Mouse (Mus musculus): ENCODE data around the gene Kif6. TPM values are rescaled to one million over a fixed set of nuclear protein-coding genes. Genes with fewer than 3 reads are reported as not detected.

The Kif6 gene
- polyA plus RNA-seq, 1 experiment, result 1.9 TPM

DNA sequence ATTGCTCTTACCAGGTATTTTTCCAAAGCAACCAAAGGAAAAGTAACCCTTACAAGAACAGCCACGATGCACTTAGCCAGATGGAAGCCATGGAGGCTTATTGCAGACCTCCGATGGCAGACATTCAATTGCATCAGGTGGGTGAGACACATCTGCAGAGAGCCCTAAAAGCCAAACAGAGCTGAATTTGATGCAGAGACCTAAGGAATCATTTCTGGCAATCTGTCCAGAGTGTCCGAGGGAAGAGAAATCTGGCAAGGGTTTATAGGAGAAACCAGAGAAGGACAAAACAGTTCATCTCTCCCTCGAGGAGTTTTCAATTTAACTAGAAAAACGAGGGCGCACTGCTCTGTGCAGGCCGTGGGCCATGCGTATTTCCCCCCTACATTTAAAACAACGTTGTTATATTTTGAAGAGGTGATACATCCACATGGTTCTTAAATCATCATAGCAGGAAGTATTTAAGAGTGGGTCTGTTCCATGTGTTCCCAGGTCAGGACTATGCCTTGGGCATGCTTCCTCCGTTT is 177.3 kb downstream of the Kif6 start:
- no peak for DNase-seq (ENCODE audit: low read depth)
- TF ChIP-seq CTCF (IDR thresholded peaks at IDR 0.05; ENCODE audit: borderline replicate concordance, extremely low read depth, insufficient read depth, insufficient read length), result no peak
- no peak for TF ChIP-seq POLR2A (IDR thresholded peaks at IDR 0.05; ENCODE audit: borderline replicate concordance, extremely low read depth, insufficient read depth, insufficient read length, poor library complexity, severe bottlenecking)

GRCm38 (mm10) chr17:49792946-49793345 is 178.0 kb downstream of the Kif6 start:
- TF ChIP-seq POLR2A (IDR thresholded peaks at IDR 0.05; ENCODE audit: borderline replicate concordance, extremely low read depth, insufficient read depth, insufficient read length, poor library complexity, severe bottlenecking), result no peak
- no peak for TF ChIP-seq CTCF (IDR thresholded peaks at IDR 0.05; ENCODE audit: borderline replicate concordance, extremely low read depth, insufficient read depth, insufficient read length)
- DNase-seq (ENCODE audit: low read depth), result no peak

- peak; percentile 7; the same call in 1 of the 2 replicates for TF ChIP-seq CTCF (IDR thresholded peaks at IDR 0.05; ENCODE audit: borderline replicate concordance, extremely low read depth, insufficient read depth, insufficient read length)
- TF ChIP-seq POLR2A (IDR thresholded peaks at IDR 0.05; ENCODE audit: borderline replicate concordance, extremely low read depth, insufficient read depth, insufficient read length, poor library complexity, severe bottlenecking), result no peak
- DNase-seq (ENCODE audit: low read depth), result no peak
These were observed 179.0 kb downstream of the Kif6 start for GRCm38 (mm10) chr17:49793965-49794364.

DNA sequence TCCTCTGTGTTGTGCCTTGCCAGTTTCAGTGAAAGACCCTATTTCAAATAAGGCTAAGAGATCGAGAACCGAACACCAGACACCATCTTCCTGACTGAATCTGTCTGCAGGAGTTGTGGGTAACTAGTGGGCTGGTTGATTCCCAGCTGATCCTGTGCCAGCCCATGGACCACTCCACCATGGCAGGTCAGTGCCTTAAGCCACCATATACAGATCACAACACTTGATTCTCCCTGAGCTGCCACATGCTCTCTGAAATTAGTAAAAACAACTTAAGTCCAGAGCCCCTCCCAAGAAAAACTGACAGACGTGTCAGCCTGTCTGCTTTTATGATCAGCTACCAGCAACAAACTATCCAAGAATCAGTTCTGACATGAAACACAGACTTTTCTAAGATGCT is 180.3 kb downstream of the Kif6 start:
- TF ChIP-seq CTCF (IDR thresholded peaks at IDR 0.05; ENCODE audit: borderline replicate concordance, extremely low read depth, insufficient read depth, insufficient read length) (no peak), POLR2A (IDR thresholded peaks at IDR 0.05; ENCODE audit: borderline replicate concordance, extremely low read depth, insufficient read depth, insufficient read length, poor library complexity, severe bottlenecking) (no peak)

GRCm38 (mm10) chr17:49796116-49796515 is 181.2 kb downstream of the Kif6 start:
- no peak for TF ChIP-seq POLR2A (IDR thresholded peaks at IDR 0.05; ENCODE audit: borderline replicate concordance, extremely low read depth, insufficient read depth, insufficient read length, poor library complexity, severe bottlenecking)
- TF ChIP-seq CTCF (IDR thresholded peaks at IDR 0.05; ENCODE audit: borderline replicate concordance, extremely low read depth, insufficient read depth, insufficient read length), result no peak
- DNase-seq (ENCODE audit: low read depth), result no peak

More for the DNA sequence above, 180.3 kb downstream of the Kif6 start:
- DNase-seq (ENCODE audit: low read depth), result no peak

GRCm38 (mm10) chr17:49799168-49799567 is 184.2 kb downstream of the Kif6 start:
- TF ChIP-seq CTCF (IDR thresholded peaks at IDR 0.05; ENCODE audit: borderline replicate concordance, extremely low read depth, insufficient read depth, insufficient read length), result no peak
- no peak for TF ChIP-seq POLR2A (IDR thresholded peaks at IDR 0.05; ENCODE audit: borderline replicate concordance, extremely low read depth, insufficient read depth, insufficient read length, poor library complexity, severe bottlenecking)

GRCm38 (mm10) chr17:49800157-49800556 is 185.2 kb downstream of the Kif6 start:
- no peak for DNase-seq (ENCODE audit: low read depth)
- no peak for TF ChIP-seq POLR2A (IDR thresholded peaks at IDR 0.05; ENCODE audit: borderline replicate concordance, extremely low read depth, insufficient read depth, insufficient read length, poor library complexity, severe bottlenecking)
- no peak for TF ChIP-seq CTCF (IDR thresholded peaks at IDR 0.05; ENCODE audit: borderline replicate concordance, extremely low read depth, insufficient read depth, insufficient read length)

More at GRCm38 (mm10) chr17:49799168-49799567, 184.2 kb downstream of the Kif6 start:
- no peak for DNase-seq (ENCODE audit: low read depth)

DNA sequence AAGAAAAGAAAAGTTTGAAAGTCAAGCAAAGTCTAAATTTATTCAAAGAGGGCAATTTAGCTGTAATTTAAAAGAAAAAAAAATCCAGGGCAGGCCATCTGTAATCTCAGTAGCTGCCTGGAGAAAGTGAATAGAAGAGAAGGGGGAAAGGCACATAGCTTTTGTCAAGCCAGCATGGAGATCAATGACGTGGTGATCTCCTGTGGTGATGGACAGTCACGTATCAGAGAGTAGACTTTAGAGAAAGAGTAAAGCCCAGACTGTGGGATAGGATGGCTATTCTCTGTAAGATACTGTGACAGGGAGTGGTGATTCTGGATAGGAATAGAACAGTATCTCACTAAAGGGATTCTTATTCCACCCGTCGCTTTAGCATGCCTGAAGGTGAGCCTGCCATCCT is 192.5 kb downstream of the Kif6 start:
- TF ChIP-seq CTCF (IDR thresholded peaks at IDR 0.05; ENCODE audit: borderline replicate concordance, extremely low read depth, insufficient read depth, insufficient read length), result no peak
- no peak for DNase-seq (ENCODE audit: low read depth)

GRCm38 (mm10) chr17:49808712-49809343 is 193.9 kb downstream of the Kif6 start:
- no peak for DNase-seq (ENCODE audit: low read depth)
- no peak for TF ChIP-seq POLR2A (IDR thresholded peaks at IDR 0.05; ENCODE audit: borderline replicate concordance, extremely low read depth, insufficient read depth, insufficient read length, poor library complexity, severe bottlenecking)
- TF ChIP-seq CTCF (IDR thresholded peaks at IDR 0.05; ENCODE audit: borderline replicate concordance, extremely low read depth, insufficient read depth, insufficient read length), result no peak

DNA sequence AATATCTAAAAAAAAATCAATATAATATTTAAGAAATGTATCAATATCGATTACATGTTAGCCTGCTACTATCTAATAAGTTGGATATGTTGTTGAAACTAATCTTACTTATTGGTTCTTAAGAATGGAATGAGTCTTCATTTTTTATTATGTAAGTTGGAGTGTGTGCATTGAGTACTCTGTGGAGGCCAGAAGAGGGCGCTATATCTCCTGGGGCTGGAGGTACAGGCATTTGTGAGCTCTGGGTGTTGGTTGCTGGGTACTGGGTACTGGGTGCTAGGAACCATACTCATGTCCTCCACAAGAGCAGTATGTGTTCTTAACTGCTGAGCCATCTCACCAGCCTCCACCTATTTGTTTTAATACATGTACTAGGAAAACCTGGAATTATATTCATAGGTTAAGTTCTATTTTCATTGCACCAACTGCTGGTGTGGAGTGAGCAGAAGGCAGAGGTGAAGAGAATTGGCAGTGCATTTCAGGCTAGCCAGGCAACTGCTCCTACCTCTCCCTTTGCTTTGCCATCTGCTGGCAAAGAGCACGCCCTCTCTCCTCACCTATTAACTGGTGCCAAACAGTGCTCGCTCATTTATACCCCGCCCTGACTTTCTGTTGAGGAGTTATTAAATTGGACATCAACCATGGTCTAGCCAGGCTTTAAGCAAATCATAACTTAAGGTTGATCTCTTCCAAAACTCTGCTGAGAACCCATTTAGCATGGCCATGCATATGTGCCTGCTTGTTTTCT is 199.1 kb downstream of the Kif6 start:
- TF ChIP-seq CTCF (IDR thresholded peaks at IDR 0.05; ENCODE audit: borderline replicate concordance, extremely low read depth, insufficient read depth, insufficient read length), result 0 out of 2 replicates have a peak, but pooled peaks have one; percentile 3
- TF ChIP-seq POLR2A (IDR thresholded peaks at IDR 0.05; ENCODE audit: borderline replicate concordance, extremely low read depth, insufficient read depth, insufficient read length, poor library complexity, severe bottlenecking), result no peak
- no peak for DNase-seq (ENCODE audit: low read depth)

DNA sequence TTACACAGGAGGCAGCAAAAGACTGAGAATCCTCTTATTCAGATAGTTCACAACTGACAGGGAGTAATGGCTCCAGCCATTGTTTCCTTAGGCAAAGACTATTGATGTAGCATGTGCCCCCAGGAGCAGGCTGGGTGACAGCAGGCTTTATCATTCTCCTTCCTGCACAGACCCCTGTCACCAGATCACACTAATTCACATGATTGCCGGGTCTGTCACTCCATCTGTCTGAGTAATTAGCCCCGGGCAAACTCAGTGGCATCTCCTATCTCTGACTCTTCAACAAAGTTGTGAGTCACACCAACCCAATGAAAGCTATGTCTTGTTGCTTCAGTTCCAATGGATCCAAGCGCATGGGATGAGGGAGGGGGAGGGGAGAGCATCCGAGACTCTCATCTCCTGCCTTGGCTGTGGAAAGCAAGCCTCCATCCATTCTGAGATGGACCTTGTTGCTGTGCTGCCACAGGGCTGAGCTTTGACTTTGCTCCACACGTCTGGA is 201.2 kb downstream of the Kif6 start:
- peak; percentile 89 for DNase-seq (ENCODE audit: low read depth)
- TF ChIP-seq CTCF (IDR thresholded peaks at IDR 0.05; ENCODE audit: borderline replicate concordance, extremely low read depth, insufficient read depth, insufficient read length), result no peak
- TF ChIP-seq POLR2A (IDR thresholded peaks at IDR 0.05; ENCODE audit: borderline replicate concordance, extremely low read depth, insufficient read depth, insufficient read length, poor library complexity, severe bottlenecking), result no peak
